Mouse (Mus musculus): ENCODE measurements around the gene Rsl1d1. TPM values are rescaled to one million over a fixed set of nuclear protein-coding genes. Genes with fewer than 3 reads are reported as not detected.
"Not testable (repeated sequence)": the region's sequence is repeated elsewhere in the genome, so short reads cannot be mapped to it uniquely, and the experiment has no call there.

Gene Rsl1d1
- total and polyA plus RNA-seq, 2 experiments = 4.5 to 28.7 TPM

DNA sequence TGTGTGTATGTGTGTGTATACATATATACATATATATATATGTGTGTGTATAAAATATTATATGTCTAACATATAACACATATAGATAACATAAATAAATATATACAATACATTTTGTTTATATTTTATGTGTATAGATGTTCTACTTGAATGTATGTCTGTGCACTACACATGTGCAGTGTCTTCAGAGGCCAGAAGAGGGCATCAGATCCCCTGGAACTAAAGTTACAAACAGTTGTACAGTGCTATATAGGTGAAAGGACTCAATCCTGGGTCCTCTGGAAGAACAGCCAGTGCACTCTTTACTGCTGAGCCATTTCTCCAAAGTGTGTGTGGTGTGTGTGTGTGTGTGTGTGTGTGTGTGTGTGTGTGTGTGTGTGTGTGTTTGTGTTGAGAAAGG is 48.6 kb downstream of the Rsl1d1 start:
- H3K36me3 ChIP-seq (ENCODE audit: control insufficient read depth, insufficient read depth, low read length) = peaks cover 50% of the 10 kb centered on the region

DNA sequence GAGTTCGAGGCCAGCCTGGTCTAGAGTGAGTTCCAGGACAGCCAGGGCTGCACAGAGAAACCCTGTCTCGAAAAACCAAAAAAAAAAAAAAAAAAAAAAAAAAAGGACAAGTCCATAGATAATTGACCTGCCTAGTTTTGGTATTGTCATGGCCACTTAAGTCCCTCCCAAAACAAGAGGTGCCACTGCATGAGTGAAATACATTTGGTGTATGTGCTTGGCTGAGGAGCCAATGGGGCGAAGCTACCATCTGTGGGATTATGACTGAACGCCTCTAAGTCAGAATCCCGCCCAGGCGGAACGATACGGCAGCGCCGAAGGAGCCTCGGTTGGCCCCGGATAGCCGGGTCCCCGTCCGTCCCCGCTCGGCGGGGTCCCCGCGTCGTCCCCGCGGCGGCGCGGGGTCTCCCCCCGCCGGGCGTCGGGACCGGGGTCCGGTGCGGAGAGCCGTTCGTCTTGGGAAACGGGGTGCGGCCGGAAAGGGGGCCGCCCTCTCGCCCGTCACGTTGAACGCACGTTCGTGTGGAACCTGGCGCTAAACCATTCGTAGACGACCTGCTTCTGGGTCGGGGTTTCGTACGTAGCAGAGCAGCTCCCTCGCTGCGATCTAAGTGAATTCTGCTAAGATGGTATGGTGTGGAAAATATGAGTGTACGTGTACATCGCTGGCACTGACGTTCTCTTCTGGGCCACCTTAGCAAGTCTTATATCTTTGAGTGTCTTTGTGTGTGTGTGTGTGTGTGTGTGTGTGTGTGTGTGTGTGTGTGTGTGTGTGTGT is 59.2 kb downstream of the Rsl1d1 start:
- not testable (repeated sequence) for H3K4me1 ChIP-seq (ENCODE audit: control insufficient read depth, insufficient read depth, low read length); H3K9ac ChIP-seq (ENCODE audit: low read depth, low read length); H3K4me3 ChIP-seq (ENCODE audit: insufficient read depth, low read depth, low read length); H3K79me2 ChIP-seq (ENCODE audit: control insufficient read depth, insufficient read depth, low read length); DNase-seq (ENCODE audit: extremely low read depth, low read depth, low spot score); H3K27me3 ChIP-seq (ENCODE audit: control insufficient read depth, insufficient read depth, low read length); H3K27ac ChIP-seq (replicated peaks; ENCODE audit: insufficient read depth, low read depth, low read length)
- H3K36me3 ChIP-seq (ENCODE audit: control insufficient read depth, insufficient read depth, low read length) = peaks cover 60% of the 10 kb centered on the region
- 24% methylated on average over 56 of the region's 56 CpGs for WGBS

More for the DNA sequence above, 48.6 kb downstream of the Rsl1d1 start:
- TF ChIP-seq CTCF (IDR thresholded peaks at IDR 0.05; ENCODE audit: low read depth, low read length) (peak; percentile 29; the same call in 1 of the 2 replicates), POLR2A (IDR thresholded peaks at IDR 0.05; ENCODE audit: extremely low read depth, insufficient read depth, low read length) (no peak)
- H3K9ac ChIP-seq (ENCODE audit: low read depth, low read length) = no peak overlapping the region
- DNase-seq (ENCODE audit: extremely low read depth, low read depth, low spot score) = no peak
- H3K79me2 ChIP-seq (ENCODE audit: control insufficient read depth, insufficient read depth, low read length) = no peaks in the 10 kb centered on the region
- H3K4me3 ChIP-seq (ENCODE audit: insufficient read depth, low read depth, low read length) = no peak overlapping the region
- no peaks in the 10 kb centered on the region for H3K27me3 ChIP-seq (ENCODE audit: control insufficient read depth, insufficient read depth, low read length)
- H3K27ac ChIP-seq (replicated peaks; ENCODE audit: insufficient read depth, low read depth, low read length) = no peak overlapping the region
- no peaks in the 10 kb centered on the region for H3K4me1 ChIP-seq (ENCODE audit: control insufficient read depth, insufficient read depth, low read length)

Other genes starting within 250 kb of the Rsl1d1 start
- 1.0 and 1.9 TPM in 2 replicates for gene Snn, start 142.4 kb downstream of the Rsl1d1 start, total RNA-seq (2014; rRNA removed)
- gene Snn, start 142.4 kb downstream of the Rsl1d1 start, polyA plus RNA-seq (2012; rRNA removed) = 1.2 and 2.5 TPM in 2 replicates
- gene Litaf, start 137.2 kb downstream of the Rsl1d1 start, total RNA-seq (2014; rRNA removed) = 27.4 and 44.2 TPM in 2 replicates
- 161 and 185 TPM in 2 replicates for gene Litaf, start 137.2 kb downstream of the Rsl1d1 start, polyA plus RNA-seq (2012; rRNA removed)
- gene Txndc11, start 68.7 kb downstream of the Rsl1d1 start, total RNA-seq (2014; rRNA removed) = 12.1 and 12.4 TPM in 2 replicates
- gene Txndc11, start 68.7 kb downstream of the Rsl1d1 start, polyA plus RNA-seq (2012; rRNA removed) = 23.6 and 26.5 TPM in 2 replicates
- gene Zc3h7a, start 26.9 kb downstream of the Rsl1d1 start, total RNA-seq (2014; rRNA removed) = 45.2 and 56.8 TPM in 2 replicates
- 17.7 and 25.3 TPM in 2 replicates for gene Zc3h7a, start 26.9 kb downstream of the Rsl1d1 start, polyA plus RNA-seq (2012; rRNA removed)
- gene Gspt1, start 51.0 kb upstream of the Rsl1d1 start, total RNA-seq (2014; rRNA removed) = 35.9 and 37.9 TPM in 2 replicates
- 17.6 and 19.7 TPM in 2 replicates for gene Gspt1, start 51.0 kb upstream of the Rsl1d1 start, polyA plus RNA-seq (2012; rRNA removed)
- not detected in 2 replicates for gene Tnfrsf17, start 110.5 kb upstream of the Rsl1d1 start, total RNA-seq (2014; rRNA removed)
- not detected in 2 replicates for gene Tnfrsf17, start 110.5 kb upstream of the Rsl1d1 start, polyA plus RNA-seq (2012; rRNA removed)
- gene Snx29, start 119.6 kb upstream of the Rsl1d1 start, total RNA-seq (2014; rRNA removed) = 9.7 and 10.3 TPM in 2 replicates
- gene Snx29, start 119.6 kb upstream of the Rsl1d1 start, polyA plus RNA-seq (2012; rRNA removed) = 2.0 and 2.4 TPM in 2 replicates